Mouse (Mus musculus): ENCODE measurements around the gene Maco1. TPM values are rescaled to one million over a fixed set of nuclear protein-coding genes. Genes with fewer than 3 reads are reported as not detected.

Maco1 gene
- total and polyA plus RNA-seq, 2 experiments: 7.3 to 28.0 TPM

- no peak for DNase-seq (ENCODE audit: extremely low read depth, low read depth, low spot score)
- no peak for TF ChIP-seq CTCF (IDR thresholded peaks at IDR 0.05; ENCODE audit: low read depth, low read length)
- no peak for TF ChIP-seq POLR2A (IDR thresholded peaks at IDR 0.05; ENCODE audit: extremely low read depth, insufficient read depth, low read length)
- Histone ChIP-seq H3K36me3 (ENCODE audit: control insufficient read depth, insufficient read depth, low read length) (no peaks in the 10 kb centered on the region), H3K4me3 (ENCODE audit: insufficient read depth, low read depth, low read length) (no peak overlapping the region), H3K27ac (replicated peaks; ENCODE audit: insufficient read depth, low read depth, low read length) (no peak overlapping the region), H3K27me3 (ENCODE audit: control insufficient read depth, insufficient read depth, low read length) (no peaks in the 10 kb centered on the region), H3K79me2 (ENCODE audit: control insufficient read depth, insufficient read depth, low read length) (no peaks in the 10 kb centered on the region), H3K9ac (ENCODE audit: low read depth, low read length) (no peak overlapping the region), H3K4me1 (ENCODE audit: control insufficient read depth, insufficient read depth, low read length) (no peaks in the 10 kb centered on the region)
- 83% methylated on average over 5 of the region's 5 CpGs for WGBS
These were observed 12.6 kb upstream of the Maco1 start for GRCm38 (mm10) chr4:134865789-134866188.

DNA sequence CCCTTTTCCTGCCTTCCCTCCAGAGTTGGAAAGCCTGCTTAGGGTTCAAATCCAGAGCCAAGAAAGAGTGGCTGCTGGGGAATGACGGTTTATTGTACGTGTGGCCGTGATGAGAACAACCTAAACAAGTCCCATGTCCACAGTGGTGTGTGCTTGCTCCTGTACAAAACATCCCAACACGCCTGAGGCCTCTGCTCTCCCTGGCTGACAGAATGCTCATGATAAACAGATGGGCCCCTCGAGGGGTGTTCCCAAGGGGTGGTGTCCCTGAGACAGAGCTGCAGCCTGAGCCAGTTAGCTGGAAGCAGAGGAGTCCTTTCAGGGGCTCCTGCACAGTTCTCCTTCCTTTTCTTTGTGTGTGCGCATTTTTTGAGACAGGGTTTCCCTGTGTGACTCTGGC lies 12.2 kb upstream of the Maco1 start:
- Histone ChIP-seq H3K36me3 (ENCODE audit: control insufficient read depth, insufficient read depth, low read length) (no peaks in the 10 kb centered on the region), H3K79me2 (ENCODE audit: control insufficient read depth, insufficient read depth, low read length) (no peaks in the 10 kb centered on the region), H3K4me1 (ENCODE audit: control insufficient read depth, insufficient read depth, low read length) (no peaks in the 10 kb centered on the region), H3K9ac (ENCODE audit: low read depth, low read length) (no peak overlapping the region), H3K27me3 (ENCODE audit: control insufficient read depth, insufficient read depth, low read length) (no peaks in the 10 kb centered on the region), H3K4me3 (ENCODE audit: insufficient read depth, low read depth, low read length) (no peak overlapping the region), H3K27ac (replicated peaks; ENCODE audit: insufficient read depth, low read depth, low read length) (no peak overlapping the region)
- TF ChIP-seq POLR2A (IDR thresholded peaks at IDR 0.05; ENCODE audit: extremely low read depth, insufficient read depth, low read length) (no peak), CTCF (IDR thresholded peaks at IDR 0.05; ENCODE audit: low read depth, low read length) (no peak)
- WGBS: 81% methylated on average over 6 of the region's 6 CpGs
- DNase-seq (ENCODE audit: extremely low read depth, low read depth, low spot score): no peak

- Histone ChIP-seq H3K27me3 (ENCODE audit: control insufficient read depth, insufficient read depth, low read length) (no peaks in the 10 kb centered on the region), H3K4me1 (ENCODE audit: control insufficient read depth, insufficient read depth, low read length) (no peaks in the 10 kb centered on the region), H3K27ac (replicated peaks; ENCODE audit: insufficient read depth, low read depth, low read length) (no peak within 1 kb of the TSS), H3K4me3 (ENCODE audit: insufficient read depth, low read depth, low read length) (no peak within 1 kb of the TSS), H3K9ac (ENCODE audit: low read depth, low read length) (no peak within 1 kb of the TSS), H3K79me2 (ENCODE audit: control insufficient read depth, insufficient read depth, low read length) (no peaks in the 10 kb centered on the region), H3K36me3 (ENCODE audit: control insufficient read depth, insufficient read depth, low read length) (no peaks in the 10 kb centered on the region)
- 76% methylated on average over 14 of the region's 14 CpGs for WGBS
- no peak for DNase-seq (ENCODE audit: extremely low read depth, low read depth, low spot score)
- TF ChIP-seq POLR2A (IDR thresholded peaks at IDR 0.05; ENCODE audit: extremely low read depth, insufficient read depth, low read length): no peak
- no peak for TF ChIP-seq CTCF (IDR thresholded peaks at IDR 0.05; ENCODE audit: low read depth, low read length)
These were observed 11.0 kb upstream of the Maco1 start, which contains the start of gene Rhd for GRCm38 (mm10) chr4:134863937-134864729. Gene Rhd, plus strand, starts transcription at chr4:134864536.

DNA sequence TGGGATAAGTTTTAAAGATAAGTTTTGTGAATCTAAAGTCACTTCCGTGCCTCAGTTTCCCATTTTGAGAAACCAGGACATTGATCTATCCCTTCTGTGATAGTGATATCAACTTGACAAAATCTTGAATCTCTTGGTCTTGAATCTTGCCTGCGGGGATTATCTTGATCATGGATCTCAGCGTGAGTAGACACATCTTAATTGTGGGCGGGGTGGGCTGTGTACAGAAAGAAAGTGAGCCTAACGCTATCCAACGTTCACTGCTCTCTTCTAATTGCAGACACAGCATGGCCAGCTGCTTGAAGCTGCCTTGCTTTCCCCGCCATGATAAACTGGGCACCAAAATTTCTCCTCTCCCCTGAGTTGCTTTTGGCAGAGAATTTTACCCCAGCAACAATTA lies 9.9 kb upstream of the Maco1 start:
- Histone ChIP-seq H3K27me3 (ENCODE audit: control insufficient read depth, insufficient read depth, low read length) (no peaks in the 10 kb centered on the region), H3K36me3 (ENCODE audit: control insufficient read depth, insufficient read depth, low read length) (no peaks in the 10 kb centered on the region), H3K27ac (replicated peaks; ENCODE audit: insufficient read depth, low read depth, low read length) (no peak overlapping the region), H3K4me1 (ENCODE audit: control insufficient read depth, insufficient read depth, low read length) (no peaks in the 10 kb centered on the region), H3K79me2 (ENCODE audit: control insufficient read depth, insufficient read depth, low read length) (no peaks in the 10 kb centered on the region), H3K4me3 (ENCODE audit: insufficient read depth, low read depth, low read length) (no peak overlapping the region), H3K9ac (ENCODE audit: low read depth, low read length) (no peak overlapping the region)
- DNase-seq (ENCODE audit: extremely low read depth, low read depth, low spot score): no peak
- TF ChIP-seq POLR2A (IDR thresholded peaks at IDR 0.05; ENCODE audit: extremely low read depth, insufficient read depth, low read length) (no peak), CTCF (IDR thresholded peaks at IDR 0.05; ENCODE audit: low read depth, low read length) (no peak)
- WGBS: 89% methylated on average over 7 of the region's 7 CpGs

DNA sequence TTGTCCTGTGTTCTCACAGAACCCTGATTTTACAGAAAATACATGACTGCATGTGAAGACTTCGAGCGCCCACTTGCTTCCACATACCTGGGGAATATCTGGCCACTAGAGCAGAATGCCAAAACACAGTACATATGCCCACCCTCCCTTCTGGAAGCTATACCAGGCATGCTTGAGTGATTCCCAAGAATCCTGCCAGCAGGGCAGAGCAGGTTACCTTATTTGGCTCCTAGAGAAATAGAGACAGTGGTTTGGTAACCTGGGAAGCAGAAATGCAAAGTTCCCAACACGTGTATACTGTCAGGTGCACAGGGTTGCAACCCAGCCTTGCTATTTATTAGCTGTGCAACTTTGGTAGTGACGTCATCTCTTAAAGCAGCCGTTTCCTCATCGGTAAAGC lies 8.7 kb upstream of the Maco1 start:
- 75% methylated on average over 6 of the region's 6 CpGs for WGBS
- no peak overlapping the region for H3K27ac ChIP-seq (replicated peaks; ENCODE audit: insufficient read depth, low read depth, low read length)
- H3K27me3 ChIP-seq (ENCODE audit: control insufficient read depth, insufficient read depth, low read length): no peaks in the 10 kb centered on the region
- no peaks in the 10 kb centered on the region for H3K79me2 ChIP-seq (ENCODE audit: control insufficient read depth, insufficient read depth, low read length)
- TF ChIP-seq POLR2A (IDR thresholded peaks at IDR 0.05; ENCODE audit: extremely low read depth, insufficient read depth, low read length) (no peak), CTCF (IDR thresholded peaks at IDR 0.05; ENCODE audit: low read depth, low read length) (no peak)
- no peak overlapping the region for H3K9ac ChIP-seq (ENCODE audit: low read depth, low read length)
- no peaks in the 10 kb centered on the region for H3K36me3 ChIP-seq (ENCODE audit: control insufficient read depth, insufficient read depth, low read length)
- H3K4me1 ChIP-seq (ENCODE audit: control insufficient read depth, insufficient read depth, low read length): no peaks in the 10 kb centered on the region
- DNase-seq (ENCODE audit: extremely low read depth, low read depth, low spot score): no peak
- no peak overlapping the region for H3K4me3 ChIP-seq (ENCODE audit: insufficient read depth, low read depth, low read length)

DNA sequence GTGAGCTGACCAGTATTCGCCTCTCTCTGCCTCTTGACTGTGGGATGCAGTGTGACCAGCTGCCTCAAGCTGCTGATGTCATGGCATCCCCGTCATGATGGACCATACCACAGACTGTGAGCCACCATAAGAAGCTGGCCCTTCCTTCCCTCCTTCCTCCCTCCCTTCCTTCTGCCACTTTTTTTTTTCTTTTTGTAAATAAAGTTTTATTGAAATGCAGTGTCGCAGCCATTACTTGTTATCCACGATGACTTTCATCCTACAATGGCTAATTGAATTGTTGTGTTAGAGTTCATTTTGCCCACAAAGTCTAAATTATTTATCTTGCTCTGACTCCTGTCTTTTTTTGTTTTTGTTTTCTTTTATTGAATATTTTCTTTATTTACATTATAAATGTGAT lies 5.3 kb upstream of the Maco1 start:
- WGBS: 93% methylated on average over 4 of the region's 4 CpGs
- H3K4me1 ChIP-seq (ENCODE audit: control insufficient read depth, insufficient read depth, low read length): no peaks in the 10 kb centered on the region; the same call in 1 of the 2 replicates
- no peak for TF ChIP-seq POLR2A (IDR thresholded peaks at IDR 0.05; ENCODE audit: extremely low read depth, insufficient read depth, low read length)
- TF ChIP-seq CTCF (IDR thresholded peaks at IDR 0.05; ENCODE audit: low read depth, low read length): no peak
- H3K27me3 ChIP-seq (ENCODE audit: control insufficient read depth, insufficient read depth, low read length): no peaks in the 10 kb centered on the region
- H3K9ac ChIP-seq (ENCODE audit: low read depth, low read length): no peak overlapping the region
- no peaks in the 10 kb centered on the region for H3K79me2 ChIP-seq (ENCODE audit: control insufficient read depth, insufficient read depth, low read length)
- H3K4me3 ChIP-seq (ENCODE audit: insufficient read depth, low read depth, low read length): no peak overlapping the region
- no peaks in the 10 kb centered on the region for H3K36me3 ChIP-seq (ENCODE audit: control insufficient read depth, insufficient read depth, low read length)
- no peak overlapping the region for H3K27ac ChIP-seq (replicated peaks; ENCODE audit: insufficient read depth, low read depth, low read length)
- DNase-seq (ENCODE audit: extremely low read depth, low read depth, low spot score): no peak
